Mouse (Mus musculus) small intestine, adult 2 months (tissue): ENCODE data around the gene Rtl1.

Experiments used
- CTCF ChIP-seq: fragments of 200-500 bp; IDR thresholded peaks from 2 replicates; pipeline ENCODE4 v1.5.1; 2012; ENCODE audit warnings: low read depth, mild to moderate bottlenecking, control low read depth, inconsistent platforms, low read length, moderate library complexity, mixed read lengths; ENCODE audit not compliant: insufficient replicate concordance, insufficient read length; ENCODE audit errors: extremely low read depth
- POLR2A ChIP-seq: fragments of 200-500 bp; IDR thresholded peaks from 2 replicates; pipeline ENCODE4 v1.6.1; 2012; ENCODE audit warnings: low read depth, mild to moderate bottlenecking, control low read depth, inconsistent platforms, low read length, moderate library complexity

DNA sequence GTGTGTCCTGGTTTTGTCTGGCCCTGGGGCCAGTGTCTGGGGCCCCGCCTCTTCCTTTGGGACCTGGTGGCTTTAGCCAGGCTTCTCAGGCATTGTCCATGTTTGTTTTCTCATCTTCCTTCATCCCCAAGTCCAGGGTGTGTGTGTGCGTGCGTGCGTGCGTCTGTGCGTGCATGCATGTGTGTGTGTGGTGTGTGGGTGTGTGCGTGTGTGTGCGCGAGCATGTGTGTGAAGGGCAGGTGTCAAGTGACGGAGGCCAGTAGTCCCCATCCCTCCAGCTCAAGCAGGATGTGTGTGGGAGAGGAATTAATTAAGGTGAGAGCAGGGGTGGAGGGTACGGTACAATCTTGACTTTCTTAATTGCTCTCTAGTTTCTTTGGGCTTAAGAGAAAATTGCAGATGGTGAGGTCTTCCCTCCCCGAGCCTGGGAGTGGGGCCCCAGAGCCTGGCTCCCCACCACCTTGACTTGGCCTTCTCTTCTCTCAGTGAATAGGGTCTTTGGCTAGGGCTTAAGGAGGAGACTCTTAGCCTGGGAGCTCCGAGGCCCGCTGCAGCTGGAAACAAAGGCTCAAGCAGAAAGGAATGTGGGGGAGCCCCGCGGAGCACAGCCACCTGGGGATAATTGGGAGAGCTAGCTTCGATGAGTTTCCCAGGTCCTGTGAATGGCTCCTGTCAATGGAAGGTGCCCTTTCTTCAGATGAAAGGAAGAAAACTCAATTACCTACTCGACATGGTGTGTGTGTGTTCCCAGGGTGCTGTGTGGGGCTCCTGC is 47.2 kb downstream of the Rtl1 start:
- TF ChIP-seq POLR2A (no peak), CTCF (no peak)
